Mouse (Mus musculus) kidney, adult 2 months (tissue): Measurements from ENCODE around the gene Ppm1l.

Experiments
- CTCF ChIP-seq: fragments of 200-500 bp; conservative IDR thresholded peaks from 2 replicates; pipeline ENCODE4 v1.5.1; 2011; ENCODE audit warnings: low read depth, mild to moderate bottlenecking, control low read depth, low read length, moderate library complexity, mixed read lengths; ENCODE audit not compliant: insufficient read depth, insufficient read length
- POLR2A ChIP-seq: fragments of 200-500 bp; IDR thresholded peaks from one replicate; pipeline ENCODE4 v1.6.1; 2011; ENCODE audit warnings: low read depth, low read length, control low read depth

- TF ChIP-seq CTCF (no peak), POLR2A (no peak)
Observed at GRCm38 (mm10) chr3:69458756-69459155, 142.1 kb downstream of the Ppm1l start.
